Mouse (Mus musculus) intestine, embryonic 14.5 days (tissue): ENCODE results near the gene Zbp1. TPM values are rescaled to one million over a fixed set of nuclear protein-coding genes. Genes with fewer than 3 reads are reported as not detected.
A peak's percentile ranks its signal among the peaks of the same experiment; 100 is the strongest.

ENCODE experiments used
- ATAC-seq: fragments of 200-750 bp; cut with Nextera tagmentation; replicated peaks from 2 replicates; pipeline ENCODE4 v1.8.0; 2017; ENCODE audit warnings: low read depth, moderate number of reproducible peaks, moderate TSS enrichment, moderate library complexity; ENCODE audit not compliant: low FRiP score, low TSS enrichment
- DNase-seq: peaks from one replicate; pipeline ENCODE4 v3.0.0-alpha.2; 2018; ENCODE audit warnings: low spot score
- H3K27ac ChIP-seq: fragments of 300-500 bp; sonication (generic); 2 replicates; pipeline ENCODE4 v1.5.1; 2014; ENCODE audit warnings: low read depth, mild to moderate bottlenecking, control low read depth
- H3K27me3 ChIP-seq: fragments of 300-500 bp; sonication (generic); replicated peaks from 2 replicates; pipeline ENCODE4 v1.6.1; 2014; ENCODE audit warnings: low read length, control low read depth; ENCODE audit not compliant: control insufficient read depth, insufficient read depth
- H3K36me3 ChIP-seq: fragments of 300-500 bp; sonication (generic); 2 replicates; pipeline ENCODE4 v1.6.1; 2014; ENCODE audit warnings: low read length, control low read depth; ENCODE audit not compliant: control insufficient read depth, insufficient read depth
- H3K4me1 ChIP-seq: fragments of 300-500 bp; sonication (generic); replicated peaks from 2 replicates; pipeline ENCODE4 v1.6.1; 2014; ENCODE audit warnings: low read length, control low read depth, mixed read lengths; ENCODE audit not compliant: control insufficient read depth, insufficient read depth
- H3K4me2 ChIP-seq: fragments of 300-500 bp; sonication (generic); 2 replicates; pipeline ENCODE4 v1.6.1; 2014; ENCODE audit warnings: low read length
- H3K4me3 ChIP-seq: fragments of 300-500 bp; sonication (generic); 2 replicates; pipeline ENCODE4 v1.5.1; 2014; ENCODE audit warnings: low read depth, low read length, control low read depth, mixed read lengths
- H3K9ac ChIP-seq: fragments of 300-500 bp; sonication (generic); 2 replicates; pipeline ENCODE4 v1.6.1; 2014; ENCODE audit warnings: mild to moderate bottlenecking, low read length
- H3K9me3 ChIP-seq: fragments of 300-500 bp; sonication (generic); 2 replicates; pipeline ENCODE4 v1.6.1; 2016; ENCODE audit warnings: low read length, control low read depth; ENCODE audit not compliant: control insufficient read depth
- WGBS: fragments of 180-500 bp; shearing (Covaris S2); extraction: QIAGEN DNeasy Blood & Tissue Kit; methylation state at CpG from one replicate; pipeline ENCODE4 v1.1.7; 2014; 5-methylcytosine and 5-hydroxymethylcytosine counted together
- polyA plus RNA-seq: library from polyadenylated mRNA; unstranded; fragments of >200 nt; fragmentation: Nextera tagmentation; extraction: Ambion mirVana; gene quantifications from 2 replicates; pipeline ENCODE4 v1.2.1, GENCODE M21; 2014

Zbp1 gene
- polyA plus RNA-seq, 1 experiment from 2014 or later: 0.65 TPM

- 75% methylated on average over 8 of the region's 8 CpGs for WGBS
- 0 out of 2 replicates have a peak overlapping the region, but pooled peaks have one; percentile 12 for H3K27ac ChIP-seq
Observed at GRCm38 (mm10) chr2:173226792-173227191, 8.1 kb upstream of the Zbp1 start.

GRCm38 (mm10) chr2:173225906-173226305 lies 7.2 kb upstream of the Zbp1 start:
- Histone ChIP-seq H3K36me3 (peaks cover 46% of the 10 kb centered on the region), H3K9ac (no peak overlapping the region), H3K4me3 (no peak overlapping the region), H3K4me1 (peaks cover 17% of the 10 kb centered on the region), H3K4me2 (no peak overlapping the region), H3K27me3 (no peaks in the 10 kb centered on the region), H3K27ac (no peak overlapping the region), H3K9me3 (no peaks in the 10 kb centered on the region)
- ATAC-seq (no peak), DNase-seq (no peak)
- 70% methylated on average over 7 of the region's 7 CpGs for WGBS

More at GRCm38 (mm10) chr2:173226792-173227191, 8.1 kb upstream of the Zbp1 start:
- Histone ChIP-seq H3K9me3 (no peaks in the 10 kb centered on the region), H3K27me3 (no peaks in the 10 kb centered on the region), H3K4me3 (no peak overlapping the region), H3K4me1 (peaks cover 17% of the 10 kb centered on the region), H3K9ac (no peak overlapping the region), H3K4me2 (no peak overlapping the region), H3K36me3 (peaks cover 55% of the 10 kb centered on the region)
- DNase-seq (no peak), ATAC-seq (no peak)

- H3K4me2 ChIP-seq: no peak overlapping the region
Observed at GRCm38 (mm10) chr2:173224832-173225231, 6.1 kb upstream of the Zbp1 start.

GRCm38 (mm10) chr2:173224097-173224496 lies 5.4 kb upstream of the Zbp1 start:
- no peak overlapping the region for H3K27ac ChIP-seq
- no peak overlapping the region for H3K4me2 ChIP-seq

More at GRCm38 (mm10) chr2:173224832-173225231, 6.1 kb upstream of the Zbp1 start:
- H3K27ac ChIP-seq: no peak overlapping the region
- 60% methylated on average over 7 of the region's 7 CpGs for WGBS
- ATAC-seq: no peak
- DNase-seq: no peak
- no peak overlapping the region for H3K9ac ChIP-seq
- H3K4me1 ChIP-seq: peaks cover 14% of the 10 kb centered on the region
- H3K9me3 ChIP-seq: no peaks in the 10 kb centered on the region
- H3K4me3 ChIP-seq: no peak overlapping the region
- peaks cover 40% of the 10 kb centered on the region for H3K36me3 ChIP-seq
- no peaks in the 10 kb centered on the region for H3K27me3 ChIP-seq

GRCm38 (mm10) chr2:173223496-173223895 lies 4.8 kb upstream of the Zbp1 start:
- Histone ChIP-seq H3K27me3 (no peaks in the 10 kb centered on the region), H3K4me1 (peaks cover 21% of the 10 kb centered on the region), H3K9me3 (no peaks in the 10 kb centered on the region), H3K4me3 (no peak overlapping the region), H3K36me3 (peaks cover 31% of the 10 kb centered on the region), H3K9ac (no peak overlapping the region), H3K27ac (no peak overlapping the region), H3K4me2 (no peak overlapping the region)
- DNase-seq (no peak), ATAC-seq (no peak)
- 69% methylated on average over 3 of the region's 3 CpGs for WGBS

More at GRCm38 (mm10) chr2:173224097-173224496, 5.4 kb upstream of the Zbp1 start:
- no peak for ATAC-seq
- peaks cover 20% of the 10 kb centered on the region for H3K4me1 ChIP-seq
- DNase-seq: no peak
- no peak overlapping the region for H3K9ac ChIP-seq
- H3K27me3 ChIP-seq: no peaks in the 10 kb centered on the region
- H3K36me3 ChIP-seq: peaks cover 37% of the 10 kb centered on the region
- no peak overlapping the region for H3K4me3 ChIP-seq
- WGBS: 62% methylated on average over 3 of the region's 3 CpGs
- no peaks in the 10 kb centered on the region for H3K9me3 ChIP-seq

- DNase-seq: no peak
- H3K4me3 ChIP-seq: no peak overlapping the region
- no peaks in the 10 kb centered on the region for H3K9me3 ChIP-seq
- 89% methylated on average over 9 of the region's 9 CpGs for WGBS
- no peak for ATAC-seq
- H3K27me3 ChIP-seq: no peaks in the 10 kb centered on the region
- no peak overlapping the region for H3K4me2 ChIP-seq
- H3K9ac ChIP-seq: no peak overlapping the region
- peaks cover 7% of the 10 kb centered on the region; the same call in 1 of the 2 replicates for H3K36me3 ChIP-seq
- H3K4me1 ChIP-seq: peaks cover 15% of the 10 kb centered on the region
- H3K27ac ChIP-seq: no peak overlapping the region
Observed at GRCm38 (mm10) chr2:173220754-173221153, 2.0 kb upstream of the Zbp1 start.

GRCm38 (mm10) chr2:173219256-173219954 lies 682 bp upstream of the Zbp1 start:
- ATAC-seq (peak; percentile 63; the same call in 1 of the 2 replicates), DNase-seq (peak; percentile 77)
- Histone ChIP-seq H3K4me3 (no peak overlapping the region), H3K36me3 (0 out of 2 replicates have a peak, but pooled peaks cover 2% of the 10 kb centered on the region), H3K9me3 (0 out of 2 replicates have a peak, but pooled peaks cover 2% of the 10 kb centered on the region), H3K4me2 (no peak overlapping the region), H3K9ac (no peak overlapping the region), H3K27me3 (no peaks in the 10 kb centered on the region), H3K4me1 (peaks cover 7% of the 10 kb centered on the region; the same call in 1 of the 2 replicates), H3K27ac (no peak overlapping the region)
- 45% methylated on average over 10 of the region's 10 CpGs for WGBS

- WGBS: 94% methylated on average over 5 of the region's 5 CpGs
- H3K9me3 ChIP-seq: 0 out of 2 replicates have a peak, but pooled peaks cover 5% of the 10 kb centered on the region
- DNase-seq (peak; percentile 46), ATAC-seq (no peak)
- peaks cover 7% of the 10 kb centered on the region; the same call in 1 of the 2 replicates for H3K4me1 ChIP-seq
- no peak overlapping the region for H3K27ac ChIP-seq
- no peak overlapping the region for H3K4me2 ChIP-seq
- H3K27me3 ChIP-seq: no peaks in the 10 kb centered on the region
- no peaks in the 10 kb centered on the region for H3K36me3 ChIP-seq
- no peak overlapping the region for H3K9ac ChIP-seq
- H3K4me3 ChIP-seq: no peak overlapping the region
Observed at GRCm38 (mm10) chr2:173217763-173218258, 912 bp downstream of the Zbp1 start.
